Mouse (Mus musculus) hindbrain, embryonic 14.5 days (tissue): ENCODE results near the gene Med27. TPM values are rescaled to one million over a fixed set of nuclear protein-coding genes. Genes with fewer than 3 reads are reported as not detected.

Source experiments
- ATAC-seq: fragments of 200-750 bp; cut with Nextera tagmentation; 2 replicates; pipeline ENCODE4 v1.8.0; 2017; ENCODE audit warnings: moderate number of reproducible peaks, mild to moderate bottlenecking, moderate TSS enrichment, moderate library complexity; ENCODE audit not compliant: low FRiP score
- DNase-seq: peaks from one replicate; pipeline ENCODE4 v3.0.0-alpha.2; 2015; ENCODE audit warnings: low spot score
- H3K27ac ChIP-seq: fragments of 300-500 bp; sonication (generic); 2 replicates; pipeline ENCODE4 v1.5.1; 2014; ENCODE audit warnings: mild to moderate bottlenecking, moderate library complexity
- H3K27me3 ChIP-seq: fragments of 300-500 bp; sonication (generic); 2 replicates; pipeline ENCODE4 v1.6.1; 2014; ENCODE audit warnings: mild to moderate bottlenecking, low read length, mixed read lengths; ENCODE audit not compliant: control insufficient read depth, insufficient read depth
- H3K36me3 ChIP-seq: fragments of 300-500 bp; sonication (generic); replicated peaks from 2 replicates; pipeline ENCODE4 v1.6.1; 2014; ENCODE audit not compliant: control insufficient read depth, insufficient read depth
- H3K4me1 ChIP-seq: fragments of 300-500 bp; sonication (generic); replicated peaks from 2 replicates; pipeline ENCODE4 v1.6.1; 2014; ENCODE audit warnings: antibody characterized with exemption, low read length, mixed read lengths; ENCODE audit not compliant: control insufficient read depth, insufficient read depth
- H3K4me2 ChIP-seq: fragments of 300-500 bp; sonication (generic); replicated peaks from 2 replicates; pipeline ENCODE4 v1.6.1; 2014; ENCODE audit warnings: mild to moderate bottlenecking, moderate library complexity
- H3K4me3 ChIP-seq: fragments of 300-500 bp; sonication (generic); replicated peaks from 2 replicates; pipeline ENCODE4 v1.5.1; 2014; ENCODE audit warnings: mild to moderate bottlenecking, low read length
- H3K9ac ChIP-seq: fragments of 300-500 bp; sonication (generic); 2 replicates; pipeline ENCODE4 v1.6.1; 2014
- H3K9me3 ChIP-seq: fragments of 300-500 bp; sonication (generic); 2 replicates; pipeline ENCODE4 v1.6.1; 2016; ENCODE audit warnings: low read length; ENCODE audit not compliant: control insufficient read depth
- WGBS: fragments of 180-500 bp; shearing (Covaris S2); extraction: QIAGEN DNeasy Blood & Tissue Kit; methylation state at CpG from one replicate; pipeline ENCODE4 v1.1.7; 2014; 5-methylcytosine and 5-hydroxymethylcytosine counted together
- polyA plus RNA-seq: library from polyadenylated mRNA; unstranded; fragments of >200 nt; fragmentation: Nextera tagmentation; extraction: Ambion mirVana; gene quantifications from 2 replicates; pipeline ENCODE4 v1.2.1, GENCODE M21; 2014

Gene Med27
- polyA plus RNA-seq, 1 experiment from 2014 or later, result 71.9 TPM

DNA sequence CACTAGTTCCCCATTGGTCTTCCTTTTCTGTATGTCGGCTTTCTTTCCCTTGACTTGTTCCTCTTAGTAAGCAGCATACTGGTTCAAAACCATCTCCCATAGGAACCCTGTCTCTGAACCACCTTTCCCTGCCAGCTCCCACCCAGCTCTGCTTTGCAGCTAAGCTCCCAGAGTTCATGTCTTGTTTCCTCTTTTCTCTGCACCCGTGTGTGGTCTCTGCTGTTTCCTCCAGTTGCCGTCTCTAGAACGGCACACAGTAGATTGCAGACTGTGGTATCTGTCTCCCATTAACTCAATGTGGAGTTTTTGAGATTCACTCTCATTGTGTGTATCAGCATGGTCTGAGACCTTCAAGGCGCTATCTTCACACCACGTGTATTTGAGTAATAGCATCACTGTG lies 71.9 kb downstream of the Med27 start:
- peaks cover 31% of the 10 kb centered on the region for H3K4me1 ChIP-seq
- H3K4me2 ChIP-seq, result no peak overlapping the region
- H3K27me3 ChIP-seq, result no peaks in the 10 kb centered on the region
- no peak overlapping the region for H3K27ac ChIP-seq
- ATAC-seq (no peak), DNase-seq (no peak)
- H3K9me3 ChIP-seq, result no peaks in the 10 kb centered on the region
- WGBS, result 60% methylated on average over 6 of the region's 6 CpGs
- no peak overlapping the region for H3K4me3 ChIP-seq
- no peak overlapping the region for H3K9ac ChIP-seq
- H3K36me3 ChIP-seq, result no peaks in the 10 kb centered on the region

DNA sequence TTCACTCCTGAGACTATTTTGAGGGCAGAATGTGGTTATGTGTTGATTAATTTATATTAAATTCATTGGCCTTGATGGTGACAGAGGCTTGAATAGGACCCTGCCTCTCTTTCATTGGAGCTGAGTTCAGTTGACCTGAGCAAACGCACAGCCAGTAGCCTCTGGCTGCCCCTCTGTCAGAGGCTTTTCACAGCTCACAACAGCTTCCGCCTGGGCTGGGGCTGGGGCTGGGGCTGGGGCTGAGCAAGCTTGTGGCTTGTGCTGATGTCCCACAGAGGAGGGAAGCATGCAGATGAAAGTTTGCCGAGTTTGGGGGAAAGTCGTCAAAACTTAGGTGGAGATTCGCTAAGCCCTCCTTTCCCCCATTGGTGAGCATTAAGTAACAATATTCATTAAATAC lies 72.8 kb downstream of the Med27 start:
- no peaks in the 10 kb centered on the region for H3K36me3 ChIP-seq
- H3K9ac ChIP-seq, result no peak overlapping the region
- H3K27ac ChIP-seq, result no peak overlapping the region
- H3K4me3 ChIP-seq, result no peak overlapping the region
- 14% methylated on average over 5 of the region's 5 CpGs for WGBS
- ATAC-seq (no peak), DNase-seq (no peak)
- H3K4me2 ChIP-seq, result no peak overlapping the region
- H3K27me3 ChIP-seq, result no peaks in the 10 kb centered on the region
- H3K9me3 ChIP-seq, result no peaks in the 10 kb centered on the region
- peaks cover 28% of the 10 kb centered on the region for H3K4me1 ChIP-seq

DNA sequence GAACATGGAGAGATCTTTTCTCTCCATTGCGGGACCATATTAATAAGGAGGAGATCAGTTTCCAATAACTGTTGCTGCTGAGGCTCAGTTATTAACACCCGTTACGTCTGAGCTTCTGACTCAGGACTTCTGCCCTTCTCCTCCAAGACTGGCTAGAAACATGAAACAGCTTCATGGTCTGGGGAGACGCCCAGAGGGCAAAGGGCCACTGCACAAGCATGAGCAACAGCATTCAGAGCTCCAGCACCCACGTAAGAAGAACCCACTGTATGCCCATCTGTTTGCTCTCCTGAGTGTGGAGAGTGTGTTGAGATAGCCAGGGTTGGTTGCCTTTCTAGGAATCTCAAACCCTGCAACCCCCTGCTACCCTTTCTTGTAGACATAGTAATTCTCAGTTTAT lies 73.3 kb downstream of the Med27 start:
- 69% methylated on average over 5 of the region's 5 CpGs for WGBS
- no peak for DNase-seq
- Histone ChIP-seq H3K27me3 (no peaks in the 10 kb centered on the region), H3K4me3 (no peak overlapping the region), H3K36me3 (no peaks in the 10 kb centered on the region), H3K4me2 (no peak overlapping the region), H3K9ac (no peak overlapping the region), H3K4me1 (peaks cover 26% of the 10 kb centered on the region), H3K9me3 (no peaks in the 10 kb centered on the region), H3K27ac (no peak overlapping the region)
- no peak for ATAC-seq

DNA sequence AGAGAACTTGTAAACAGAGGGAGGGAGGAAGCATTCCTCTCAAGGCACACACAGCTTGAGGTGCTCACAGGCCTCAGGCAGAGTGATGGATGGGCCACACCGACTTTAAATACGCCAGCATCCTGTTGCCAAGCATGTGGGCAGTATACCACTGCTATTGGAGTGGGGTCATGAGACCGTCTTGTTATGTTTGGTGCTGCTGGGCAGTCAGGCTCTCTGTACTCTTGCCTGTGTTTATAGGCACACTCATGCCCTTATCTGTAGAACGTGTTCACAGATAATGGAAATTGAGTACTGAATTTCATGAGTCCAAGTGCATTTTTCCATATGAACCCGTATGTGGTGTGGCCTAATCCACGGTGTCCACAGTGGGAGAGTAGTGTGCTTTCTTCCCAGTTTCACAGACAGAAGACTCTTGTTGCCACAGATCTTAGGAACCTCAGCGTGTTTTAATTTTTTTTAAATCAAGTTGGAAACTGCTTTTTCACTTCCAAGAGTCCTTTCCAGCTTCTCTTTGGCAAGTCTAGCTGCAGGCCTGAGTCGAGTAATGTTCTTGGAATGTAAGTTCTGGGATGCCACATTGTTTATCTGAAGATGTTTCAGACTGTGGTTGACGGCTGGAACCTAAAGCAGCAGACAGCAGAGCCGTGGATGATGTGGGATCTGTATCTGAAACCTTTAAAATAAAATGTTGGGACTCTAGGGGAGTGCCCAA lies 75.7 kb downstream of the Med27 start:
- no peak overlapping the region for H3K4me3 ChIP-seq
- H3K36me3 ChIP-seq, result no peaks in the 10 kb centered on the region
- WGBS, result 80% methylated on average over 10 of the region's 10 CpGs
- DNase-seq (no peak), ATAC-seq (no peak)
- H3K27ac ChIP-seq, result no peak overlapping the region
- H3K9me3 ChIP-seq, result no peaks in the 10 kb centered on the region
- H3K27me3 ChIP-seq, result no peaks in the 10 kb centered on the region
- peaks cover 26% of the 10 kb centered on the region for H3K4me1 ChIP-seq
- no peak overlapping the region for H3K9ac ChIP-seq
- H3K4me2 ChIP-seq, result no peak overlapping the region

DNA sequence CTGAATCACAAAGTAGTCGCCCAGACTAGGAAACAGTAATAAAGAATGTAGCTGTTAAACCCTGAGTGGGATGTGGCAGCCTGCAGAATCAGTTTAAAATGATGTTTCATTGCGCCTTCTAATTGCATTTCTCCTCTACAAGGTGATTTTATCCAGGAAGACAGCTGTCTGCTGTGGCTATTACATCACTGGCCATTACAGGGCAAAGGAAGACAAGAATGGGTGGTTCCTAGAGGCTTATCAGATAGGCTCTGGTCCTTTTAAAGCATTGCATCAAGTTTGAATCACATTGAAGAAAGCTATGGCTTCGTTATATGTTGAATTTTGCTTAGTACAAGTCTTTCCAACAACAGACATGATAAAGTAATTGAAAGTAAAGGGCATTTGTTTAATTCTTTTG lies 76.4 kb downstream of the Med27 start:
- Histone ChIP-seq H3K9me3 (no peaks in the 10 kb centered on the region), H3K4me2 (no peak overlapping the region), H3K4me1 (peaks cover 26% of the 10 kb centered on the region), H3K9ac (no peak overlapping the region), H3K27ac (no peak overlapping the region), H3K4me3 (no peak overlapping the region), H3K27me3 (no peaks in the 10 kb centered on the region), H3K36me3 (no peaks in the 10 kb centered on the region)
- 71% methylated on average over 3 of the region's 3 CpGs for WGBS
- ATAC-seq, result no peak
- DNase-seq, result no peak

DNA sequence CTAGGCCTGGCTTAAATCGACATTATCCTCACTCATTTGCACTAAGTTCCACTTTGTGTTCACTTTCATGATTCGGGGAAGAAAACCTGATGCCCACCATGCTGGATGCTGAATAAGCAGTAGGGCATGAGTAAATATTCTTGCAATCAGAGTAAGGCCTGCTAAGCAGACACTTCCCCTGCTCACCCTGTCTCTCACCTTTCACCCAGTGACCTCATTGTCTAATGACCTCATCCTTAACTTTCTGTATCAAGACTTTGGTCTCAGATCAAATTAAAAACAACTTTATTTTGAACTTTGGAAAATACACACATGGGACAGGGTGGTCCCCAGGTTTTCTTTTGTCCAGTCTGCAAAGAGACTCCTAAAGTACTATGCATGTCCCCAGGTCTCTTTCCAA lies 78.8 kb downstream of the Med27 start:
- ATAC-seq, result no peak
- no peaks in the 10 kb centered on the region for H3K27me3 ChIP-seq
- no peak overlapping the region for H3K4me2 ChIP-seq
- no peak for DNase-seq
- H3K4me3 ChIP-seq, result no peak overlapping the region
- H3K9me3 ChIP-seq, result no peaks in the 10 kb centered on the region
- WGBS, result 94% methylated on average over 2 of the region's 2 CpGs
- H3K9ac ChIP-seq, result no peak overlapping the region
- H3K27ac ChIP-seq, result no peak overlapping the region
- H3K36me3 ChIP-seq, result no peaks in the 10 kb centered on the region
- H3K4me1 ChIP-seq, result peaks cover 11% of the 10 kb centered on the region

DNA sequence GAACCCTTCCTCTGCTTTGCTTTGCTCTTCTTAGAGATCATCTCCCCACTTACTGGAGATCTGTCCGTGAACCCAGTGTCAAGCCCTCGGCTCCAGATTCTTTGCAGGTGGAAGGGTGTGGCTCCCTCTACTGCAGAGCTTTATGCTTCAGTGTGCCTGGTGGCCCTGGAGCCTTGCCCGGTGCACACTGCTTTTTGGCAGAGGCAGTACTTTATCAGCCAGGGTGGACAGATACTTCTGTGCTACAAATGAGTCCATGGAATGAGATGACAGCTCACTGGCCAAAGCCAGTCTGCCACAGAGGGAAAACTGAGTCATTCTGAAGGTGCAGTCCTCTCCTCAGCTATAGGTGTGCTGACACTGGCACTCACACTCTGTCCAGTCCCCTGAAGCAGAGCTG lies 80.1 kb downstream of the Med27 start:
- no peaks in the 10 kb centered on the region for H3K27me3 ChIP-seq
- no peak for DNase-seq
- ATAC-seq, result no peak
- no peak overlapping the region for H3K4me3 ChIP-seq
- no peaks in the 10 kb centered on the region for H3K9me3 ChIP-seq
- 82% methylated on average over 3 of the region's 3 CpGs for WGBS
- H3K27ac ChIP-seq, result no peak overlapping the region
- H3K4me2 ChIP-seq, result no peak overlapping the region
- no peaks in the 10 kb centered on the region for H3K36me3 ChIP-seq
- no peak overlapping the region for H3K9ac ChIP-seq
- H3K4me1 ChIP-seq, result peaks cover 4% of the 10 kb centered on the region

DNA sequence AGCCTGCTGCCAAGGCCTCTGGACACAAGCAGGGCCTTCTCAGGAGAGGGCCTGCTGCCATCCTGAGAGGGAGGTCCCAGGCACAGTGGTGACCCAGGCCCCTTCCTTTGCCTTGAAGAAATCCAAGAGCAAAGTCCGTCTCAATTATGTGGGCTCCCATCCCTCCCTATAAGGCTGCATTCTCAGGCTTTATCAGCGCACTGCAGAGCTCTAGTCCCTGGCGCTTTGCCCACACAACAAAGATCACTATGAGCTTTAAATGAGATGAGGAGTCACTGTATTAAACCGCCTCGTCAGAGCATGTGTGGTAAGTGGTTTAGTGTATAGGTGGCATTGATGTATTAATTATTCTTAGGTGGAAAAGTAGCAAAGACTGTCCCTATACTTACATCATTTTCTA lies 85.9 kb downstream of the Med27 start:
- ATAC-seq (no peak), DNase-seq (no peak)
- Histone ChIP-seq H3K4me1 (peaks cover 6% of the 10 kb centered on the region; the same call in 1 of the 2 replicates), H3K27me3 (no peaks in the 10 kb centered on the region), H3K9me3 (no peaks in the 10 kb centered on the region), H3K36me3 (no peaks in the 10 kb centered on the region), H3K27ac (peak overlapping the region; percentile 4; the same call in 1 of the 2 replicates), H3K9ac (no peak overlapping the region), H3K4me2 (no peak overlapping the region), H3K4me3 (no peak overlapping the region)
- WGBS, result 58% methylated on average over 5 of the region's 5 CpGs

DNA sequence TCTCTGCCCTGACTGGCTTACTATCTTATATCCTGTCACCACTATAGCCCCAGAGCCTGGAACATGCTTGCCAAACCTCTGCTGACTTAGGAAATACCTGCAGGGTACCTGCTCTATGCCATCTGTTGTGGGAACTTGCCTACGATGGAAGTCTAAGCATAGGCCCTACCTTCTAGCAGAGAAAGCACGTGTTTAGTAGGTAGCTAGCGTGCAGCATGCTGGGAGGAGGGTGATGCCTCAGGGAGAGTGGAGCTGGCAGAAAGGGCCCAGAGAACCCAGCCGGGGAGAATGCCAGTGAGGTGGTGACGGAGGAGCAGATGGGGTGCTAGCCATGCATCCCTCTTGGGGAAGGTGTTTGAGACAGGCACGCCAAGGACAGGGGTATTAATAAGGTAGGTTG lies 89.8 kb downstream of the Med27 start:
- Histone ChIP-seq H3K4me1 (peaks cover 28% of the 10 kb centered on the region), H3K36me3 (no peaks in the 10 kb centered on the region), H3K4me3 (no peak overlapping the region), H3K27ac (no peak overlapping the region), H3K9ac (no peak overlapping the region), H3K27me3 (no peaks in the 10 kb centered on the region), H3K9me3 (no peaks in the 10 kb centered on the region), H3K4me2 (no peak overlapping the region)
- ATAC-seq (no peak), DNase-seq (no peak)
- 87% methylated on average over 6 of the region's 6 CpGs for WGBS

DNA sequence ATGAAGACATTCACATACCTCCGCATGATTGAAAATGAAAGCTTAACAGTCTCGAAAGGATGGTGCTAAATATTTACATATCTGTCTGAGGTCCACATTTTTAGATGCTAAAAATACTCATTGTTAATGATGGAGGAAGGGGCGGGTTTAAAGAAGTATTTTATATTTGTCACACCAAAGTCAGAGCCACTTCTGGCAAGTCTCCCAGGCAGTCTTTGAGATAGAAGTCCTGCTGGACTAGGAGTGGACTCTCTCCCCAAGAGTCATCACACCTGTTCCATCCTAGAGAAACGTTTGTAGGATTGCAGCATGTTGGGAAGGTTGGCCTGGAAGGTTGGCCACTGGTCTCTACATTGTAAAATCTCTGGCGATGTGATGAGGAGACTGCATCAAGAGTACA lies 90.5 kb downstream of the Med27 start:
- DNase-seq (no peak), ATAC-seq (no peak)
- H3K27me3 ChIP-seq, result no peaks in the 10 kb centered on the region
- H3K4me2 ChIP-seq, result no peak overlapping the region
- no peak overlapping the region for H3K27ac ChIP-seq
- peaks cover 27% of the 10 kb centered on the region for H3K4me1 ChIP-seq
- H3K9me3 ChIP-seq, result no peaks in the 10 kb centered on the region
- H3K9ac ChIP-seq, result no peak overlapping the region
- no peak overlapping the region for H3K4me3 ChIP-seq
- H3K36me3 ChIP-seq, result no peaks in the 10 kb centered on the region
- WGBS, result 89% methylated on average over 5 of the region's 5 CpGs
